Mouse (Mus musculus) testis, adult 2 months (tissue): ENCODE measurements at regions not wholly inside any gene's neighbourhood (a gene's known extent, or its start where the extent isn't known, plus 50 kb on each side); places are given as distances from the start of the nearest gene placed in this dataset.

Experiments
- CTCF ChIP-seq: fragments of 200-500 bp; IDR thresholded peaks from 2 replicates; pipeline ENCODE4 v1.5.1; 2012; ENCODE audit warnings: low read depth, mild to moderate bottlenecking, inconsistent platforms, low read length, moderate library complexity; ENCODE audit not compliant: control insufficient read depth, insufficient read depth, insufficient replicate concordance
- POLR2A ChIP-seq: fragments of 200-500 bp; IDR thresholded peaks from 2 replicates; pipeline ENCODE4 v1.6.1; 2012; ENCODE audit warnings: low read depth, mild to moderate bottlenecking, inconsistent platforms, low read length, moderate library complexity; ENCODE audit not compliant: control insufficient read depth

DNA sequence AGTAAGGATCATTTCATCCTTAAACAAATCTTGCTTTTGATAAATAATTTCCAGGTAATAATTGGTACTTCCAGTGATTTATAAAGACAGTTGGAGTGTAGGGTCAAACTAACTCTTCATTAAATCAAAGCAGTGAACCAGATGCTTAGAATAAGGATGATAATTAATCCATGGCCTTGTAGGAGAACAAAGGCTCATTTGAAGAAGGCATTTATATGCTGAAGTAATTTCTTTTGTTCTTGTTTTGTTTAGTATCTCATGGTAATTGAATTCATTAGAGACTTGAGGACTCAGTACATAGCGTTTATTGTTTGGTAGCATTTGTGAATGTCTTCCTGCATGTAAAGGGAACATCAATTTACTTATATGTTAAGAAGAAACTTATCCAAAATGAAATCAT, 1202.3 kb downstream of the Pcdh9 start:
- TF ChIP-seq CTCF = no peak
- TF ChIP-seq POLR2A = no peak
